Mouse (Mus musculus): ENCODE measurements around the gene Ly6g6d.
A peak's percentile ranks its signal among the peaks of the same experiment; 100 is the strongest.

Ly6g6d gene

DNA sequence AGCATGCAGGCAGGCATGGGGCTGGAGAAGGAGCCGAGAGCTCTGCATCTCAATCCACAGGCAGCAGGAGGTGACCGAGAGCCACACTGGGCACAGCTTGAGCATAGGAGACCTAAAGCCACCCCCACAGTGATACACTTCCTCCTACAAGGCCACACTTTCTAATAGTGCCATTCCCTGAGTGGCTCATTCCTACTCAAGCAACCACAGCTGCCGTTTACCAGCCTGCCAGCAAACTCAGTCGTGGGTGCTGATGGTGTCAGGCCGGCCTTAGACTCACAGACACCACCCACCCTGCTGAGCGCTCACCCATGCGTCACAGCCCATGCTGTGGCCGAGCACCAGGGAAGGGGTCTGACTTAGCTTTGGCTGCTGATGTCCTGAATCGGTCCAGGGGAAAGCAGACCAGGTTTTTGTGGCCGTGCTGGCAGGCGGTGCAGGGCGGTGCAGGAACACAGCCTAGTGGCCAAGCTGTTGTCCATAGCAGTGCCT, 19.3 kb upstream of the Ly6g6d start:
- no peak for DNase-seq (ENCODE audit: low spot score)

GRCm38 (mm10) chr17:35096597-35096996, 18.7 kb upstream of the Ly6g6d start:
- no peak for DNase-seq (ENCODE audit: low spot score)

- DNase-seq (ENCODE audit: low spot score) = no peak
Measured at GRCm38 (mm10) chr17:35094475-35095365, 16.9 kb upstream of the Ly6g6d start.

DNA sequence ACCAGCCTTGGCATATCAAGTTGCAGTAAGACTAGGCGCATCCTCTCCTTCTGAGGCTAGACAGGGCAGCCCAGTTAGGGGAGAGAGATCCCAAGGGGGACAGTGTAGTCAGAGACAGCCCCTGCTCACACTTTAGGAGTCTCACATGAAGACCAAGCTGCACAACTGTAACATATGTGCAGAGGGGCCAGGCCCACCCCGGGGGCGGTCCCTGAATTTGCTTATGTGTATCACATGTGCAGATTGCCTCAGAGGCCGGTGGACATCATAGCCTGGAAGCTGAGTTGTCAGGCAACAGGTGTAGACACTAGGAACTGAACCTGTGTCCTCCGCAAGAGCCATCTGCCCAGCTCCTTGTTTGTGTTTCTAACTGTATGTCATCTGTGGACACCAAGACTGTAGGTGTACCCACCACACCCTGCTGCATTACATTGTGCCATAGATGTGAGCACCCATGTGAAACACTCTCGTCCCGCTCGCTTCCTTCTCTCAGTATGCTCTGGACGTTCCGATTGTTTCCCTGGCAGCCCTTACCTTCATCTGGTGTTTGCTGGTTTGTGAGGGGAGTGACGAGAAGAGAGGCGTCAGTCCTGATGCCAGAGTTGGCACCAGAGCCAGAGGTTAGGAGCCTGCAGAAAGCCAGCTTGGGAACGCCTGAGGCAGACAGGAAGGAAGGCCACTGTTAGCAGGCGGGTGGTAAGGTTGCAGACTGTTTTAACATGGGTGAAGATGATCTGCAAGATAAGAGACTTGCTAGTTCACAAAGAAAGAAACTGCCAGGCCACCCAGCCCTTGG, 14.7 kb upstream of the Ly6g6d start:
- no peak for DNase-seq (ENCODE audit: low spot score)

GRCm38 (mm10) chr17:35090166-35090932, 12.5 kb upstream of the Ly6g6d start:
- no peak for DNase-seq (ENCODE audit: low spot score)

GRCm38 (mm10) chr17:35088825-35089644, 11.2 kb upstream of the Ly6g6d start, which contains the start of gene Abhd16a:
Abhd16a (plus strand) TSS chr17:35089263.
- peak; percentile 93 for DNase-seq (ENCODE audit: low spot score)

- no peak for DNase-seq (ENCODE audit: low spot score)
Measured at GRCm38 (mm10) chr17:35088151-35088550, 10.3 kb upstream of the Ly6g6d start.

DNA sequence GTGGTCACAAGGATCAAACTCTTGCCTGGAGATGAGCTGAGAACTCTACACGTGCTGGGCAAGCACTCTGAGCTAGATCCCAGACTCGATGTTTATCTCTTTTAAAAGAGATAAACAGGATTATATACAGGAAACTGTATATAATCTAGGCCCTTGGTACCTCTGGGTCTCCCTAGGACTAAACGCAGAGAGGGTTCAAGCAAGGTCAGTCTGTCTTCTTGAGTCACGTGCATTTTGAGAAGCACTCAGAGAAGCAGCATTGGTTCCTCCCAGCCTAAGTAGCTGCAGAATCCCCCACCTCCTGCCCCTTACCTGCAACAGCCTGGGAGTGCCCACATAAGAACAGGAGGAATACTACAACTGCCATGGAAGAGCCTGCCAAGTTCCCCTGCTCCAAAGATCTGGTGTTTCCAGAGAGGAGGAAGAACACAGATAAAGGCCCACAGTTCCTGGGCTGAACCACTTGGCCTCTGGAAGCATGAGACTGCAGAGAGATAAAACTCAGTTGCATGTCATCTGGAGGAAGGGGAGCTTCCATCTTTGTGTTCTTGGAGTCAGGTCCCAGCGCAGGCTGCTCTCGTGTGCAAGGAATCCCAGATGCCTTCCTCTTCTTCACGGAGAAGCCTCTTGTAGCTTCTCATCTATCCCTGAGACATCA, 7.5 kb upstream of the Ly6g6d start, which contains the start of gene Ly6g6f:
Gene Ly6g6f (minus strand): TSS at position 403 of the 658 bp plus-strand sequence.
- no peak for DNase-seq (ENCODE audit: low spot score)

- DNase-seq (ENCODE audit: low spot score) = no peak
Measured at GRCm38 (mm10) chr17:35083929-35084497, 6.1 kb upstream of the Ly6g6d start.

DNA sequence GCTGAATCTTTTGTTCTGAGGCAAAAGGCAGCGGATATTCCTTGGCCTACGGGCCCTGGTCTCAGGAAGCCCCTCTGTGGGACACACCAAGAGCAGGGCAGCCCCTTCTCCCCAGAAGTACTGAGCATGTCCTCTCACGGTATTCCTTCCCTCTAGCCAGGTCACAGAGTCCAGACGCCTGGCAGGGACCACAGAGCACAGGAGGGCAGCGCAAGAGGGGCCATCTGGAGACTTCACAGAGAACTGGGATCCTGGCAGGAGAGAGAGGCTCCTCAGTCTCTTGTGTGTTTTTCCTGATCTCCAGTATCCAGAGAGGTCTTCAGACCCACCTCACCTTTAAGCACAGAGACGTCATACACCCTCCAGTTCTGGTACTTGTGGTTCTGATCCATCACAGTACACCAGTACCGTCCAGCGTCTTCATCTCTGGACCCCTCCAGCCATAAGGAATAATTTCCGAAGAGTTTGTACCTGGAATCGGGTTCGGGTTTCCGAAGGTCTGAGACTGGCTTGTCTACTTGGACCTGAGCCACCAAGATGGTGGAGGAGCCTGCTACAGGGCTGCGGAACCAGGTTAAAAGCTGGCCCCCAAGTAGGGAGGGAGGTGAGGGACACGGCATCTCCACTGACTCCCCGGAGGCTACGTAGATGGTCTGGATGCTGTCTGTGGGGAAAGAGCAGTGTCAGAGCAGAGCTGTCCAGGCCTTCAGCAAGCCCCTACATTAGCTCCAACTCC, 5.1 kb upstream of the Ly6g6d start:
- no peak for DNase-seq (ENCODE audit: low spot score)

DNA sequence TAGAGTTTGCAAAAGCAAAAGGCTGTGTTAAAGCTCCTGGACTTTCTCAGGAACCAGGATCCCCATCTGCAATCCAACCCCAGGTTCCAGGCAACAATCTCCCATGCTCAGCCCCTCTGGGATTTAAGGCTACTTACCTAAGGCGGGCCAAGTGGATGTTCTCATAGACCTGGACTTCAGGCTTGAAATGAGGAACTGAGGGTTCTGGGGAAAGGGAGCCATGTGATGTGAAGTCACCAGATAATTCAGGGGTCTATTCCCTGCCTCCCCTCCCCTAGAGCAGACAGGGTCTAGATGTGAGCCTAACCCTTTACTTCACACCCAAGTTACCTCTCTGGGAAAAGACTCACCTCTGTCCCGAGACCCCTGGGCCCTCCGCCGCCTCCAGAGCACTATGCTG, 2.8 kb upstream of the Ly6g6d start:
- DNase-seq (ENCODE audit: low spot score) = no peak

DNA sequence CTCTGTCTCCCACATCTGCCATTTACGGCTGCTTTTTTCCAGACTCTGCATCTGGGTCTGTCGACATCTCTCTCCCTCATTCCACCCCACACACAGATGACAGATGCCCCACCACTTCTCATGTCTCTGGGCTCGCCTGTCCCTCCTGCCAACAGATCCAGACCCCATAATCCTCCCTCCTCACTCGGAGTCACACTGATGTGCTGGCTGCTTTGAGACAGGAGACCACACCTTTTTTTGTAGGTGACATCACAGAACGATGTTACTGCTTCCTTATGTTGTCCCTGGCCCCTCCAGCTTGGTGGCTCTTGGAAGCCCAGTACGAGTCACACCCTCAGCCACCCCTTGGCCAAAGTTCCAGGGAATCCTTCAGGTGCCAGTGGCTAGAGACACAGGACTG, 2.4 kb upstream of the Ly6g6d start:
- no peak for DNase-seq (ENCODE audit: low spot score)

DNA sequence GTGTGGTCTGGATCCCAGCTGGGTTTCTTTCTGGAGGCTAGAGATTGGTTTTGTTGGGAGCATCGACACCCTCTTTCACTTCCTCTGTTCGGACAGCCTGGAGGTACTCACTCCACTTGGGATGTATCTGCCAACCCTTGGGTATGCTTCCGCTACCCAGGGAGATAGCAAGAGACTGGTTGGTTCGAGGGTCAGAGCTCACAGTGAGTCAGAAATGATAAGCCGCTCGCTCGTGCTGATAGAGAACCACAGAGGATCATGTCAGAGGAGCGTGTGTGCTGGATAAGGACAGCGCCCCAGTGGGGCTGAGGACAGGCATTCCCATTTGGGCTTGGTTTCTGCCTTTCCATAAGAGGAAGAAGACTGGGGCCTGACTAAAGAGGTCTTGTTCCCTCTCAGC, 1.9 kb upstream of the Ly6g6d start:
- no peak for DNase-seq (ENCODE audit: low spot score)

DNA sequence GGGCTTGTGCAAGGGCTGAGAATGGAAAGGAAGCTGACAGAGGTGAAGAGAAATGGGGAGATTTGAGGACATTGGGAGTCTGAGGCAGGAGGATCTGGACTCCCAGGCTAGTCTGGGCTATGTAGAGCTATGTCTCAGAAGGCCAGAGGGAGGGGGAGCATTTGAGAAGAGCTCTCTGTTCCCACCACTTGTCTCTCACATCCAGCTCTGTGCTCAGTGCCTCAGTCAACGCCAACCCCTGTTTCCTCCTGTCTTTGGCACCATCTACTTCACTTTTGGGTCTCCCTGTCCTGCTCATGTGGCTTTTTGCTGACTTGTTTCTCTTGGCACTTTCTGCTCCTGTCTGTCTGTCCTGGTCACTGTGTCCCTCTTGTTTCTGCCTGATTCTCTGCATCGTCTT, 580 bp downstream of the Ly6g6d start:
- no peak for DNase-seq (ENCODE audit: low spot score)

- DNase-seq (ENCODE audit: low spot score) = no peak
Measured at GRCm38 (mm10) chr17:35076507-35077176, 1.2 kb downstream of the Ly6g6d start, which contains the start of gene Ly6g6e. Ly6g6e (plus strand) TSS chr17:35076902.

- DNase-seq (ENCODE audit: low spot score) = no peak
Measured at GRCm38 (mm10) chr17:35074097-35074496, 3.8 kb downstream of the Ly6g6d start.

- DNase-seq (ENCODE audit: low spot score) = no peak
Measured at GRCm38 (mm10) chr17:35071454-35071853, 6.4 kb downstream of the Ly6g6d start.

DNA sequence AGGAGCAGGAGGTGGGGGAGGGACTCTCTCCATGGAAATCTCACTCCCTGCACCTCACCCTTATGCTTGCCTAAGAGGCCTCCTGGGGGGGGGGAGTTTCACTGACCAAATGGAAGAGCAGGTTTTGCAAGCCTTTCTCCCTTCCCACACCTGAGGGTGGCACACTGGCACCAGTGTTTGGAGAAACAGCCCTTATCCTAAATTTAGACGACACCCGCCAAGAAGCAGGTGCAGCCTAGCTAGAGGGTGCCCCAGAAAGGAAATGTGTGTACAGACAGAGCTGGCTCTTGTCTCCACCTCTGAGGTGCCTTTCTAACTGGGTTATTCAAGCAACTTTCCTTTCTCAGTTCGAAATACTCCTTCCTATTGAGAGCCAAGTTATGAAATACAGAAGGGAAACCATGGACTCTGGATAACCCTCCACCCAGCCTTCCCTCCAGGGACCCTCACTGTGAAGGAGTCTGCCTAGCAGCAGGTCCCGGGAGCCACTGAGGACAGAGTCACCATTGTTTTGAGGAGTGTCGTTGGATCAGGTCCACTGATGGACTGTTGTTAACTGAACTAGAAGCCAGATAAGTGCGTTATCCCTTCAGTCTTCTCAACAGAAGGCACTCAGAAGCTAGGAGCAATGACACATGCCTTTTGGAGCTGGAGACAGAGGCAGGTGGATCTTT, 7.2 kb downstream of the Ly6g6d start:
- DNase-seq (ENCODE audit: low spot score) = no peak
